Mouse (Mus musculus): ENCODE measurements around the gene Ppp1r9a. TPM values are rescaled to one million over a fixed set of nuclear protein-coding genes. Genes with fewer than 3 reads are reported as not detected.

The Ppp1r9a gene
- total and polyA plus RNA-seq, 3 experiments: 0.03 TPM; not detected in 2

DNA sequence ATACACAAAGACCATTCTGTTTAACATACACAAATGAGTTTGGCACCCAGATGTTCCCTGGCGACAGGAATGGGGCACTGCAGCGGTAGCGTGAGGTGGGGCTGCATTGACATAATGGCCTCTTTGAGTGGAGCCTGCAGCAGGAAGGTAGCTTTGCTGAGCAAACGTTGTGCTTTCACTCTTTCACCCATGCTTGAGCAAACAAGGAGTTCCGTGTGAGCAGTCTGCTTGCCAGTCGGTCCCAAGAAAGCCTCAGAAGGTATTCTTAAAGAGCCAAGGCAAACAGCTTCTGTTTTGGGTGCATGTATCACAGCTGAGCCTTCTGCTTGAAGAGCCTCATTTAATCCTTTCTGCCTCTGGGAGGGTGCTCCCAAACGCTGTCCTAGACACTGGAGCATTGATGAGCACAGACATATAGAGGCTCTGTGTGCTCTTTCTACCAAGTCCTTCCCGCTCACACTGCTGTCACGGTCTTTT is 80.0 kb downstream of the Ppp1r9a start:
- TF ChIP-seq ZKSCAN1 (IDR thresholded peaks at IDR 0.05; ENCODE audit: low read depth, low read length) (no peak), JUND (IDR thresholded peaks at IDR 0.05; ENCODE audit: low read depth, low read length) (no peak), POLR2AphosphoS5 (IDR thresholded peaks at IDR 0.05; ENCODE audit: borderline replicate concordance, low read depth, low read length) (no peak), TCF12 (IDR thresholded peaks at IDR 0.05; ENCODE audit: low read depth, low read length) (no peak), GABPA (IDR thresholded peaks at IDR 0.05; ENCODE audit: low read depth, low read length) (no peak), USF2 (IDR thresholded peaks at IDR 0.05; ENCODE audit: borderline replicate concordance in 1 of 2, insufficient read depth in 1 of 2, low read depth in 1 of 2, low read length in 2 of 2) (no peak), TAL1 (IDR thresholded peaks at IDR 0.05; ENCODE audit: low read length) (no peak), ZC3H11A (IDR thresholded peaks at IDR 0.05; ENCODE audit: low read depth, low read length) (no peak), MXI1 (IDR thresholded peaks at IDR 0.05; ENCODE audit: low read depth, low read length) (no peak)
- Histone ChIP-seq H3K27me3 (ENCODE audit: control insufficient read depth in 1 of 2, insufficient read depth in 2 of 2, low read length in 2 of 2) (no peaks in the 10 kb centered on the region; a peak in 3 of 4 replicates), H3K36me3 (ENCODE audit: control insufficient read depth in 1 of 2, insufficient read depth in 2 of 2, low read length in 2 of 2) (no peaks in the 10 kb centered on the region), H3K79me2 (ENCODE audit: control insufficient read depth, insufficient read depth, low read length, poor library complexity) (no peaks in the 10 kb centered on the region), H3K4me3 (ENCODE audit: control insufficient read depth in 1 of 2, insufficient read depth in 1 of 2, low read depth in 2 of 2, low read length in 2 of 2) (no peak overlapping the region), H3K4me1 (ENCODE audit: control insufficient read depth in 1 of 2, insufficient read depth in 2 of 2, low read length in 2 of 2) (no peaks in the 10 kb centered on the region), H3K9me3 (replicated peaks; ENCODE audit: insufficient read depth, low read length) (no peaks in the 10 kb centered on the region), H3K27ac (ENCODE audit: control insufficient read depth, low read depth, low read length) (no peak overlapping the region), H3K9ac (ENCODE audit: control insufficient read depth, low read depth, low read length, poor library complexity, severe bottlenecking) (no peak overlapping the region)
- no peak for DNase-seq (ENCODE audit: low read depth, low spot score)

DNA sequence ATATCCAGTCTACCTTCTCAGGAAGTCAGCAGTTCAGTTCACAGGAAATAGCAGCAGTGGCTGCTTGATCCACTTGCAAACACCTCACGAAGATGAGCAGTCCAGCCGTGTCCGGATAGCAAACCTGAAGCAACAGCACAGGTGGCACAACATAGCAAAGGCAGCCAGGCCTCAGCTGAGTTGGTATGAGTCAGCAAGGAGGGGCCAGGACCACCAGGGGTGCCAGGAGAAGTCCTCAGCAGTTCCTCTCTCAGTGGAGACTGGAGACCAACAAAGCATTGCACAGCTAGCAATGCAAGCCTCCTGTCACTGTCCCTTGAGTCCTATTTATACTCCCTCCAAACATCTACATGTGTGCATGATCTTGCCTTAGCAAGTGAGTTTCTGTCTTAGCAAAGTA is 83.0 kb downstream of the Ppp1r9a start:
- Histone ChIP-seq H3K27me3 (ENCODE audit: control insufficient read depth in 1 of 2, insufficient read depth in 2 of 2, low read length in 2 of 2) (no peaks in the 10 kb centered on the region; a peak in 3 of 4 replicates), H3K79me2 (ENCODE audit: control insufficient read depth, insufficient read depth, low read length, poor library complexity) (no peaks in the 10 kb centered on the region), H3K27ac (ENCODE audit: control insufficient read depth, low read depth, low read length) (no peak overlapping the region), H3K9ac (ENCODE audit: control insufficient read depth, low read depth, low read length, poor library complexity, severe bottlenecking) (no peak overlapping the region), H3K4me3 (ENCODE audit: control insufficient read depth in 1 of 2, insufficient read depth in 1 of 2, low read depth in 2 of 2, low read length in 2 of 2) (no peak overlapping the region), H3K4me1 (ENCODE audit: control insufficient read depth in 1 of 2, insufficient read depth in 2 of 2, low read length in 2 of 2) (no peaks in the 10 kb centered on the region), H3K36me3 (ENCODE audit: control insufficient read depth in 1 of 2, insufficient read depth in 2 of 2, low read length in 2 of 2) (no peaks in the 10 kb centered on the region), H3K9me3 (replicated peaks; ENCODE audit: insufficient read depth, low read length) (no peaks in the 10 kb centered on the region)
- DNase-seq (ENCODE audit: low read depth, low spot score): no peak
- TF ChIP-seq NELFE (IDR thresholded peaks at IDR 0.05; ENCODE audit: low read depth, low read length): no peak
- TF ChIP-seq MXI1 (IDR thresholded peaks at IDR 0.05; ENCODE audit: low read depth, low read length): no peak
- TF ChIP-seq USF2 (IDR thresholded peaks at IDR 0.05; ENCODE audit: borderline replicate concordance in 1 of 2, insufficient read depth in 1 of 2, low read depth in 1 of 2, low read length in 2 of 2): no peak
- no peak for TF ChIP-seq GATA1 (IDR thresholded peaks at IDR 0.05; ENCODE audit: low read depth, low read length)
- no peak for TF ChIP-seq RCOR1 (IDR thresholded peaks at IDR 0.05; ENCODE audit: low read depth, low read length)
- TF ChIP-seq POLR2AphosphoS2 (IDR thresholded peaks at IDR 0.05; ENCODE audit: low read length): no peak
- TF ChIP-seq HCFC1 (IDR thresholded peaks at IDR 0.05; ENCODE audit: low read depth, low read length): no peak
- TF ChIP-seq KAT2A (conservative IDR thresholded peaks at IDR 0.05; ENCODE audit: low read depth, low read length): no peak
- no peak for TF ChIP-seq CTCF (IDR thresholded peaks at IDR 0.05 in 2 of 3, conservative IDR thresholded peaks at IDR 0.05 in 1 of 3; ENCODE audit: control insufficient read depth in 1 of 3, insufficient read depth in 1 of 3, low read depth in 2 of 3, low read length in 3 of 3, poor library complexity in 1 of 3, severe bottlenecking in 1 of 3)
- no peak for TF ChIP-seq ZNF384 (IDR thresholded peaks at IDR 0.05; ENCODE audit: low read depth, low read length)
- TF ChIP-seq MAX (IDR thresholded peaks at IDR 0.05; ENCODE audit: low read length): no peak
- TF ChIP-seq POLR2A (IDR thresholded peaks at IDR 0.05; ENCODE audit: control insufficient read depth in 1 of 2, insufficient read depth in 1 of 2, low read depth in 1 of 2, low read length in 2 of 2, poor library complexity in 1 of 2): no peak
- TF ChIP-seq CHD1 (IDR thresholded peaks at IDR 0.05; ENCODE audit: low read depth, low read length): no peak
- TF ChIP-seq ZC3H11A (IDR thresholded peaks at IDR 0.05; ENCODE audit: low read depth, low read length): no peak
- no peak for TF ChIP-seq JUND (IDR thresholded peaks at IDR 0.05; ENCODE audit: low read depth, low read length)
- no peak for TF ChIP-seq MEF2A (IDR thresholded peaks at IDR 0.05; ENCODE audit: extremely low read depth, insufficient replicate concordance, low read depth, low read length, poor library complexity, severe bottlenecking)
- no peak for TF ChIP-seq ZMIZ1 (IDR thresholded peaks at IDR 0.05; ENCODE audit: low read depth, low read length)
